Mouse (Mus musculus) Patski (cell line): ENCODE measurements around the gene Ugt1a8. TPM values are rescaled to one million over a fixed set of nuclear protein-coding genes. Genes with fewer than 3 reads are reported as not detected.

Source experiments
- ATAC-seq: fragments of 100-300 bp; one replicate; pipeline ENCODE4 v1.8.0; 2021
- CTCF ChIA-PET: fragments of 350-600 bp; sonication (Branson Sonifier 250); formaldehyde crosslinking; loops from one replicate; lab custom pipeline; 2022; ENCODE audit warnings: inconsistent platforms; lab: Charles Lee
- POLR2A ChIA-PET: fragments of 350-600 bp; sonication (Branson Sonifier 250); formaldehyde crosslinking; loops from one replicate; lab custom pipeline; 2022; ENCODE audit warnings: antibody characterized with exemption, inconsistent platforms; lab: Charles Lee
- DNase-seq: peaks from one replicate; pipeline ENCODE4 v3.0.0-alpha.2; 2011; ENCODE audit warnings: low read depth, low spot score
- H3K27me3 ChIP-seq: fragments of 371-371 bp; one replicate; pipeline ENCODE4 v1.5.1; 2021
- CTCF ChIP-seq: fragments of 100-300 bp; IDR thresholded peaks from one replicate; pipeline ENCODE4 v1.5.1; 2021
- in situ Hi-C: fragments of 300-500 bp; cut with MboI; formaldehyde crosslinking; loops from 3 replicates; pipeline ENCODE4 v1.11.1; 2018; ENCODE audit warnings: low pct_unique_long_range_greater_than_20kb, mixed read lengths
- polyA plus RNA-seq: library from polyadenylated mRNA; unstranded; gene quantifications from one replicate; pipeline ENCODE4 v1.2.3, GENCODE M21; 2021

The Ugt1a8 gene
- polyA plus RNA-seq, 1 experiment from 2014 or later = not detected

- TF ChIP-seq CTCF = no peak
- H3K27me3 ChIP-seq = no peaks in the 10 kb centered on the region
- CTCF ChIA-PET = interaction anchor here (1.1 to 6.8 kb wide), 6 partner anchors 8 to 56 kb away, joined by 3 to 93 read pairs (median 4); partner anchors contain the start of genes Hjurp and Trpm8
- in situ Hi-C loops = no loop called here
- ATAC-seq (no peak), DNase-seq (no peak)
- POLR2A ChIA-PET = interaction anchor here (0.6 kb wide), 1 partner anchor 64 kb away, joined by 3 read pairs; no protein-coding TSS in a partner anchor
Observed at GRCm38 (mm10) chr1:88264869-88265240, 177.2 kb downstream of the Ugt1a8 start.

GRCm38 (mm10) chr1:88266123-88266522, 178.5 kb downstream of the Ugt1a8 start:
- in situ Hi-C loops = no loop called here
- ChIA-PET POLR2A (interaction anchor here (0.7 to 1.2 kb wide), 2 partner anchors 9 to 11 kb away, joined by 3 read pairs; partner anchors contain the start of genes Hjurp and Trpm8), CTCF (interaction anchor here (0.6 to 6.8 kb wide), 5 partner anchors 9 to 1347 kb away, joined by 4 to 93 read pairs (median 5); partner anchors contain the start of genes Hjurp and Trpm8)
- DNase-seq (no peak), ATAC-seq (no peak)
- H3K27me3 ChIP-seq = no peaks in the 10 kb centered on the region
- TF ChIP-seq CTCF = no peak

DNA sequence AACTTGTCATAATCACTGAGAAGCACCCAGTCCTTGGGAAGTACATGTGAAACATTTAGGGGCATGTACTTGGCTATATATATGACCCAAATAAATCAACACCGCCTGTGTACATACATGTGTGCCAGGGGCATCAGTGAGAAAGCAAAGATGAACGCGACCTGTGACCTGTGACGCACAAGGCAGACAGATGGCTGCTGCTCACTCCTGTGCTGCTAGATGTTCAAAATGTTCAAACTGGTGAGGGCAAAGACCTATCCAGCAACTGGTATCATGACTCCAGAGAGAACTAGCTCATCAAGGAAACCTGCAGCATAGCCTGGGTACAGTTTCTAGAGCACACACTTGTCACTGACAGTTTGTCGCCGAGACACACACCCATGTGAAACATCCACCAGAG, 179.9 kb downstream of the Ugt1a8 start:
- no peaks in the 10 kb centered on the region for H3K27me3 ChIP-seq
- no peak for ATAC-seq
- TF ChIP-seq CTCF = no peak
- POLR2A ChIA-PET = no interaction called here
- CTCF ChIA-PET = interaction anchor here (6.8 kb wide), 1 partner anchor 9 kb away, joined by 93 read pairs; the partner anchor contains the start of genes Hjurp and Trpm8
- in situ Hi-C loops = no loop called here
- no peak for DNase-seq

GRCm38 (mm10) chr1:88268070-88268469, 180.5 kb downstream of the Ugt1a8 start:
- H3K27me3 ChIP-seq = no peaks in the 10 kb centered on the region
- POLR2A ChIA-PET = no interaction called here
- CTCF ChIA-PET = no interaction called here
- in situ Hi-C loops = no loop called here
- no peak for DNase-seq
- ATAC-seq = no peak
- TF ChIP-seq CTCF = no peak

Other genes with a start within 250 kb of the Ugt1a8 start
- gene Dgkd, start 234.5 kb upstream of the Ugt1a8 start, polyA plus RNA-seq = 47.6 TPM
- gene Usp40, start 79.3 kb upstream of the Ugt1a8 start, polyA plus RNA-seq = 29.5 TPM
- 0.14 TPM for gene Ugt1a10, start 32.4 kb upstream of the Ugt1a8 start, polyA plus RNA-seq
- gene Ugt1a9, start 17.0 kb upstream of the Ugt1a8 start, polyA plus RNA-seq = 0.32 TPM
- 46.3 TPM for gene Ugt1a7c, start 7.2 kb downstream of the Ugt1a8 start, polyA plus RNA-seq
- 4.2 TPM for gene Ugt1a6b, start 15.4 kb downstream of the Ugt1a8 start, polyA plus RNA-seq
- 21.3 TPM for gene Ugt1a6a, start 47.0 kb downstream of the Ugt1a8 start, polyA plus RNA-seq
- gene Ugt1a5, start 78.2 kb downstream of the Ugt1a8 start, polyA plus RNA-seq = not detected
- gene Ugt1a2, start 112.8 kb downstream of the Ugt1a8 start, polyA plus RNA-seq = 5.6 TPM
- not detected for gene Dnajb3, start 118.0 kb downstream of the Ugt1a8 start, polyA plus RNA-seq
- gene Ugt1a1, start 124.1 kb downstream of the Ugt1a8 start, polyA plus RNA-seq = 0.98 TPM
- 2.3 TPM for gene Mroh2a, start 139.2 kb downstream of the Ugt1a8 start, polyA plus RNA-seq
- 56.0 TPM for gene Hjurp, start 189.8 kb downstream of the Ugt1a8 start, polyA plus RNA-seq
- gene Trpm8, start 189.8 kb downstream of the Ugt1a8 start, polyA plus RNA-seq = 0.01 TPM